Mouse (Mus musculus): ENCODE results near the gene Sfxn3.

The Sfxn3 gene

DNA sequence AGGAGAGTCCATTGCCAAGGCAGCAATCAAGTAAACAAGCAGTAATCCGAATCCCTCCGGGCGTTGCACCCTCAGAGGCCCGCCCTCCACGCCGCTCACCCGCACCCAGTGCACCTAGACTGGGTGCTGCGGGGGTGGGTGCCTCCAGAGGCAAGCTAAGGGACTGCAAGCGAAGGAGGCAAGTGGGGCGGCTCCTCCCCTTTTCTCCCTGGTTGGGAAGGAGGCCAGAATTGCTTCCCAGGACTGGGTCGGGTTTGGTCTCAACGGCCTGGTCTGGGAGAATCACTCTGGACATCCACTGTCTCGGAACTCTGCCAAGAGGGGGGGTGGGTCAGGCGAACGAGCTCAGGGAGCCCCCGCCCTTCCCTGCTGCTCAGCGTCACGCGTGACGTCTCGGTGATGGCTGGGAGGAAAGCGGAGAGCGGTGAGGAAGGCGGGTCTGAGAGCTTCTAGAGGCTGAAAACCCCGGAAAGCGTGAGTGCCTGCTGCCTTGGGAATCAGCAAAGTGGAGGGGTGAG, at the start of gene Sfxn3:
Gene Sfxn3, plus strand, starts transcription at position 87 of the 518 bp plus-strand sequence.
- in situ Hi-C loops (cut with MboI): no loop called here

DNA sequence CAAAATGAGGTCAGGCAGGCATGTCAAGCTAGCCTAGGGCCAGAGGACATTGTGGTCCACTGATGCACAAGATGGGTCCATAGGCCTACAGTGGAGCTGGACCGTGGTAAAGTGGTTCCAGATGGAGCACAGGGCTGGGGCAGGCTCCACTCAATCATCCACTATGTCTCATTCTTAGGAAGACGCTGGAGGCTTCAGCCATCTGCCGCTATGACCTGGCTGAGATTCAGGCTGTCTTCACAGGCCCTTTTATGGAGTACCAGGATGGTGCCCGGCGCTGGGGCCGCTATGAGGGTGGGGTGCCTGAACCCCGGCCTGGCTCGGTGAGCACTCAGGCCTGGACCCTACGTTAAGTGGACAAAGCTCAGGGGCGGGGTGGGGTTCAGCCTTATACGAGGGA, 49.5 kb upstream of the Sfxn3 start:
- in situ Hi-C loops (cut with MboI): no loop called here

DNA sequence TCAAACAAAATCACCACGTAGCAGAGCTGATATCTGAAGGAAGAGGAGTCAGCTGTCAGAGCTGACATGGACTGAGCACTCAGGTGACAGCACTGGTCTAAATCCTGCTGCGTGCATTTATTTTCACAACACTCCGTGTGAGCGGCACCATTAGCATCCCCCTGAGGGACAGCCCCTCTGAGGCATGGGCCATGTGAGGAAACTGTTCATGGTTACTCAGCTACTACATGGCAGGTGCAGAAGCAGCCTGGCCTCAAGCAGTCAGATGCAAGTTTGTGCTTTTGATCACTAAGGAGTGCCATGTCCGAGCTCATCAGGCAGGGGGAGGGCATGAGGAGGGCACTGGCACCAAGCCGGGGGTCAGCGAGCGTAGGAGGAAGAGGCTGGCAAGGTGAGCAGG, 47.7 kb upstream of the Sfxn3 start:
- in situ Hi-C loops (cut with MboI): no loop called here

DNA sequence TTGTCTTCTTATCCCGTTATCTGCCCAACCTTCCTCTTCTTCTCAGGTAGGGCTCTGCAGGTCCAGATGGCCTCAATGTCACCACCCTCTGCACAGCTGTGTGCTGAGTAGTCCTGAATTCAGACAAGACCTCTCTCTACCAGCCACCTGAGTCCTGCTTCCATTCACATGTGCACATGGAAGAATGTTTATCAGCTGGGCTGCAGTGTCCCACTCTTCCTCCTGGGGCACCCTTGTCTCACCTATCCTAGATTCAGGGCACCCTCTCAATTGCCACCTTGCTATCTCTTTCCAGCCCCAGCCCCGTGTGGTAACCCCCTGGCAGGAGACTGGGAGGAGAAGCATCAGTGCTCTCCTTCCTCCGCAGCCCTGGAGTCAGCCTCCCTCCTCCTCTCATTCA, 45.0 kb upstream of the Sfxn3 start:
- in situ Hi-C loops (cut with MboI): no loop called here

DNA sequence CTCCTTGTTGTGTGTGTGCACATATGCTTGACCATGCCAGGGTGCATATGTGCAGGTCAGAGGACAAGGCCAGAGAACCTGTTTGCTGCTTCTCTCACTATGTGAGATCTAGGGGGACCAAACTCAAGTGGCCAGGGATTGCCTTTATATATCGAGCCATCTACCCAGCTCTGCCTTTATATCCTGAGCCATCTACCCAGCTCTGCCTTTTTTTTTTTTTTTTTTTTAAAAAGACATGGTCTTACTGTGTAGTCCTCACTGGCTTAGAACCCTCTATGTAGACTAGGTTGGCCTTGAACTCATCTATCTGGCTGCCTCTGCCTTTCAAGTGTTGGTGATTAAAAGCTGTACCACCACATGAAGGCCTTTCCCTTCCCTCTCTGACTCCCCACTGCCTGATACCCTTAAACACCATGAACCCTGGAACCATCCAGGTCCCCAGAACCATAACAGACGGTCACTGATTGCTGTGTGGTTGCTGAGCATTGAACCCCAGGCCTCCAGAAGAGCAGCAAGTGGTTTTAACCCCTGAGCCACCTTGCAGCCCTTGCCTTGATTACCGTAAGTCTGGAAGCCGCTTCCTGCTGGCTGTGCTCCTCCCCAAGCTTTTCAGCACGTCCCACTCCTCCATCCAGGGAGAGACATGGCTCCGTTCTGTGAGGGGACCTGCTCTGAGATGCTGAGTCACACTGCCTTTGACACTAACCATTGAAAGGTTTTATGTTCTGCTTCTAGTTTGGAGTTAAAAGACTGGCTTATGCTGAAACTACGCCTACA, 43.4 kb upstream of the Sfxn3 start:
- in situ Hi-C loops (cut with MboI): no loop called here

DNA sequence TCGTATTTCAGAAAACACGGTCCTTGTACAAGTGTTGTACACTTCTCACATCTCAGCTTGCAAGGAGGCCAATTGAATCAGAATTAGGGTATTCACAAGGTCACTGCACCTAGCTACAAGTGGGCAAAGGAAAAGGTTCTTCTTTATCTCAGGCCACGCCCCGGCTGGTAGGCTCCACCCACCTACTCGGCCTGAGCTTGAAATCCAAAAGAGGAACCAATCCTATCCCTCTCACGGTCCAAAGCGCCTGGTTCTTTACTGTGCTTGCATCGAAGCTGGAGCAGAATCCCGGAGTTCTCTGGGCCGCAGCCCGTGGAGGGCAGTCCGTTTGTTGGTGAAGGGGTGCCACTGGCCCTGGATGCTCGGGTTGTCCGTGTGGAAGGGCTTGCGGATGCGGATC, 41.9 kb upstream of the Sfxn3 start, which contains the start of gene Twnk:
Gene Twnk, plus strand, starts transcription at position 220 of the 400 bp plus-strand sequence.
- in situ Hi-C loops (cut with MboI): no loop called here

DNA sequence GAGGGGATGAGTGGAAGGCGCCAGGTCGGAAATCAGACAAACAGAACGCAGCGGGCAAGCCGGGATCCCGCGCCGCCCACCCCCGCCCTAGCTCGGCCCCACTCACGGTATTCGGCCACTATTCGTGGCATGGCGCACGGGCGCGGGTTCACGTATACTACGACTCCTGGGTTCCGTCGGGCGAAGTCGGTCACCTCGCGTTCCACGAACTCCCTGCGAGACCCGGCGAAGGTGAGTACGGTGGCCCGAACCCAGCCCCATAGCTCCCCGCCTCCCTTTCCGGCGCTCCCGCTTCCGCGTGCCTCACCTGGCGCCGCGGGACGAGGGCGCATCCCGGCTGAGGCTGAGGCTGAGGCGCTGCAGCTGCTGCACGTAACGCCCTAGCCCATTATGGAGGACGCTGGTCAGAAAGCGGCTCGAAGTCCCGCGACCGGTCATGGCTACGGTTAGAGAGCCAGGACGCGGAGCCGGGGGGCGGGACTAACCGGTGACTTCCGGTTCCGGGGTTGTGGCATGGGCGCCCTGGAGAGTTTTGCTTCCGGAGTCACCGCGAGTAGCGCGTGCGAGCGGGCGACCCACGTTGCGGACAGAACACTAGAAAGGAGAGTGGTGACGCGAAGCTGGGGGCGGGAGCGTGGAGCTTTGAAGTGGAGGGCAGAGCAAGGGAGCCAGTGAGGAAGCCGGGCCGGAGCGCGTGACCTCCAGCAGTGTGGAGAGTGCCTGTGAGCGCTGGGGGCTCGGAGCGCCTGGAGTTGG, 41.2 kb upstream of the Sfxn3 start, which contains the start of gene Mrpl43:
Gene Mrpl43, minus strand, starts transcription at position 486 of the 756 bp plus-strand sequence.
- in situ Hi-C loops (cut with MboI): no loop called here

DNA sequence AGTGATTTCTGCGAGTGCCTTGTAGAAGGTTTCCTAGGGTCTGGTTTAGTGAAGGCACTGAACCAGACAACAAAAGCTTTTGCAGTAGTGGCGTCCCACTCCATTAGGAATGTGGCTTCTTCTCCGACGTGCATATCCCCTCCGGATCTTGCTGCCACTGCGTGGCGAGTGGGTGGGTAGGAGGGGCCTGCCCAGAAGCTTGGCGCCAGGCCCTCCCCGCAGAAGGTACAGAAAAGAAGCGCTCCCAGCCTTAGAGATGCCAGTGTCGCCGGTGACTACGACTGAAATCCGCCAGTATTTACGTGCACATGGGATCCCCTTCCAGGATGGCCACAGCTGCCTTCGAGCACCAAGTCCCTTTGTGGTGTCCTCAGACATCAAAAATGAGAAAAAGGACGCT, 40.3 kb upstream of the Sfxn3 start:
- in situ Hi-C loops (cut with MboI): no loop called here

DNA sequence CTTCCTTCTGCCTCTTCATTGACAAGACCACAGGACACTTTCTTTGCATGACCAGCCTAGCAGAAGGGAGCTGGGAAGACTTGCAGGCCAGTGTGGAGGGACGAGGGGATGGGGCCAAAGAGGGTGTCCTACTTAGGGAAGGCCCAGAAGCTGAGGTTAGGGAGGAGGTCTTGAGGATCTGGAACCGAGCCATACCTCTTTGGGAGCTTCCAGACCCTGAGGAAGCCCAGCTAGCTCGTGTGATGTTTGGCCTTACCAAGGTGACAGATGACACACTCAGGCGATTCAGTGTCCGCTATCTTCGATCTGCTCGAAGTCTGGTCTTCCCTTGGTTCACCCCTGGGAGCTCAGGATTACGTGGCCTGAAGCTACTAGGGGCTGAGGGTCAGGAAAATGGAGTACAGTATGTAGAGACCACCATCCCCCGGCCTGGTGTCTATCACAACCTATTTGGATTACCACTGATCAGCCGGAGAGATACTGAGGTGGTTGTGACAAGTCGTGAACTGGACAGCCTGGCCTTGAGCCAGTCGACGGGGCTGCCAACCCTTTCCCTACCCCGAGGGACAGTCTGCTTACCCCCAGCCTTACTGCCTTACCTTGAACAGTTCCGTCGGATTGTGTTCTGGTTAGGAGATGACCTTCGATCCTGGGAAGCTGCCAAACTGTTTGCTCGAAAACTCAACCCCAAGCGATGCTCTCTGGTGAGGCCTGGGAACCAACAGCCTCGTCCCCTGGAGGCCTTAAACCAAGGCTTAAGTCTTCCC, 39.7 kb upstream of the Sfxn3 start:
- in situ Hi-C loops (cut with MboI): no loop called here

DNA sequence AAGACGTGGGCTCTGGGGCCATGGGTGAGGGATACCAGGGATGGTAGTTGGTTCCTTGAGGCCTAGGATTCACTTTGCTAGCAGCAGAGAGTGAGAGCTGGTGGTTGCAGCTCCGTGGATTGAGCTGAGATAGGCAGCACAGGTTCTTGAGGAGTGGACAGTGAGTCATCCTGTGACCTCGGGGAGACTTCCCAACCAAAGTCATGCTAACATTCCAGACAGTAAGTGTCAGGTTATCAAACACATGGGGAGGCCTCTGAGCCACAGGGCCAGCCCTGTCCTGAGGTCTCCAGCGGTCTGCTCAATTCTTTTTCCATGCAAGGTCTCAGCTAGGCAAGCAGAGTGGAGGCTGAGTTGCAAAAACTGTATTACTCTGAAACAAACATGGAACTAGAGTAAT, 36.7 kb upstream of the Sfxn3 start:
- in situ Hi-C loops (cut with MboI): no loop called here

DNA sequence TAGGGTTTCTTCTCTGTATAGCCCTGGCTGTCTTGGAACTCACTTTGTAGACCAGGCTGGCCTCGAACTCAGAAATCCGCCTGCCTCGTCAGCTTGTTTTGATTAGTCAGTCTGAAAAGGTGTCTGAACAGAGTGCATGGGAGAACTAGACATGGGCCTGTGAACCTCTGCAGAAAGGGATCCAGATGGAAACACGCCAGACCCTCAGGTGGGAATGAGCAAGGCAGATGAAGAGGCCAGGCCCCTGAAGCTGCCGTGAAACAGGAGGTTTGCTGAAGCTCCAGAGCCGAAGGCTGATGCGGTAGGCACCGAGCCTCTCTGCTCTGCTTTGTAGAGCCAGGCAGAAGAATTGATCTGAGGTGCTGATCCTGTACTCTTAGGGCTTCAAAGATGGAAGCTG, 35.1 kb upstream of the Sfxn3 start:
- in situ Hi-C loops (cut with MboI): no loop called here

DNA sequence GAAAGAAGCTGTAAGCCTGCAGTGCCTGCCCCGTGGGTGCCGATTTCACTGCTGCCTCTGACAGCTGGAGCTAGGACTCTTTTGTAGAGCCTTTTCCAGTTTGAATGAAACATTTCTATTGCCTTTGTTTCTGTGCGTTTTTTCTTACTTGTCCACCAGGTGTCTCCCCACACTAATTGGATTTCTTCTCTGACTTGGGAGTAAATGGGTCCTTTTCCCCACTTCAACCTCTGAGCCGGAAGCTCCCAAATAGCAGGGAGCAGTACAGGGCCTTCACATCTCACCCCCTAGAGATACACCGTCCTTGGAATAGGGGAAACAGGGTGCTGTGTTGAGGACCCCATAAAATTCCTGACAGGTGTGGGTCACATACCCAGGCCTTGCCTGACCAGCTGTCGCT, 34.7 kb upstream of the Sfxn3 start:
- in situ Hi-C loops (cut with MboI): no loop called here

DNA sequence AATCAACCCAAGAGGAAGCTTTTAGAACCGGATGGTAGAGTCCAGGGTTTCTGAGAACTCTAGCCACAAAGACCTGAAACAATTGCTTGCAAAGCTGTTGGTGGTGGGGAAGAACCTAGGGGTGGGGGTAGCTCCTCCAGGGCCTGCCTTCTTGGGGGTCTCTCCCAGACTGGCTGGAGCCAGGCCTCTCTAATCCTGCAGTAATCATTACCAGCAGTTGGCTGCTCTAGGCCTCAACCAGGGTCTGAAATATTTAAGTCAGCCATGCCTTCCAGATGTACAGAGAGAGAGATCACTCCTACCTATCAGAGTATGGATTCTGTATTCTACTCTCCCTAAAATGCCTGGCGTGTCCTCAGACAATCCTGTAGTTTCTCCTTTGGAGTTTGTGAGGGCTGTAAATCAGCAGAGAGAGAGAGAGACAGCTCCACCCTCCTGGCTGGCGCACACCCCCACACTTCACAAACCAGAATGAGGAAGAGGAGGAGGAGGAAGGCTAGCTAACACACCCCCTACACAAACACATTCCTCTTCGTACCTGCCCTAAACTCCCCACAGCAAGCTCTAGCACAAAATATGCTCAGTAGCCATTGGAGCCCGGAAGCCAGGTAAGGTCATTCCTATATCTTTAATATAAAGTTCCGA, 33.6 kb upstream of the Sfxn3 start:
- in situ Hi-C loops (cut with MboI): no loop called here

DNA sequence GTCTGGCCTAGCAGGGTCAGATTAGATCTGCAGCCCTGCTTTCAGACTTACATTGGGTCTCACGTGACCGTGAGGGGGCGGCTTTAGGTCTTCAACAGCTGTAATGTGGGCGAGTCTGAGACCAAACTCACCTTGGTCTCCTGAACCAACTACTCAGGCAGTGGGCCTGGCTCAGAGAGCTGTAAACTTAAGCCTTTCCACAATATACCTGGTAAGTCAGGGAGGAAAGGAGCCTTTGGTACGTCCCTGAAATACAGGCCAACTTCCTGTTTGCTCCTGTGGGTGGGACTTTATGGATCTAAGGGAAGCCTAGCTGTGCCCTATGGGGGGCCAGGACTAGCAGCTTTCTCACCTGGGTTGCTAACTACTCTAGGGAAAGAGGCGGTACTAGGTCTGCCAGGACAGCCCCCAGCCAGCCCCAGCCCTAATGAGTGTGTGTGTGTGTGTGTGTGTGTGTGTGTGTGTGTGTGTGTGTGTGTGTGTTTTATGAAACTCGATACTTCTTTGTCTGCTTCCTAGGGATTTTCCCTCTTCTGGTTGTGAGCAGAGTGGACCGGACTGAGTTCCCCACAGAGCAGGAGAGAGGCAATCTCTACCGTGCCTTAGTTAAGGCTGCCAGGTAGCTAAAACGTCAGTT, 32.9 kb upstream of the Sfxn3 start, which contains the start of gene Lzts2:
Gene Lzts2, plus strand, starts transcription at position 80 of the 637 bp plus-strand sequence.
- in situ Hi-C loops (cut with MboI): no loop called here

DNA sequence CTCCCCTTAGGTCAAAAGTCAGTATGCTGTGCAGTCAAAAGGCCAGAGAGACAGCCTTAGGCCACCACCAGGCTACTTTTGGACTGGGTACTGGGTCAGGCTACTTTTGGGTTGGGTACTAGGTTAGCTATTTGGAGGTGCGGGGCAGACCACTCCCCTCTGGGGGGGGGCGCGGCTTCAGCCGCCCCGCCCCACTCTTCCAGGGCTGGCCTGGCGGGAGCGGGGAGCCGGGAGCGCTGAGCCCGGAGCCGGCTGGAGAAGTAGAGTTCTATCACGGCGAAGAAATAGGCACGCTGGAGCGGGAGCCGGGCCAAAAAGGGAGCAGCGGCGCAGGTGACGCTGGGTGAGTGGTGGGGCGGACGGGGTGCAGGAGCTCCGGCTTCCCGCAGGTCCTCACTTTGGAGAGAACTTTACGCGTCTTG, 32.3 kb upstream of the Sfxn3 start:
- in situ Hi-C loops (cut with MboI): no loop called here

DNA sequence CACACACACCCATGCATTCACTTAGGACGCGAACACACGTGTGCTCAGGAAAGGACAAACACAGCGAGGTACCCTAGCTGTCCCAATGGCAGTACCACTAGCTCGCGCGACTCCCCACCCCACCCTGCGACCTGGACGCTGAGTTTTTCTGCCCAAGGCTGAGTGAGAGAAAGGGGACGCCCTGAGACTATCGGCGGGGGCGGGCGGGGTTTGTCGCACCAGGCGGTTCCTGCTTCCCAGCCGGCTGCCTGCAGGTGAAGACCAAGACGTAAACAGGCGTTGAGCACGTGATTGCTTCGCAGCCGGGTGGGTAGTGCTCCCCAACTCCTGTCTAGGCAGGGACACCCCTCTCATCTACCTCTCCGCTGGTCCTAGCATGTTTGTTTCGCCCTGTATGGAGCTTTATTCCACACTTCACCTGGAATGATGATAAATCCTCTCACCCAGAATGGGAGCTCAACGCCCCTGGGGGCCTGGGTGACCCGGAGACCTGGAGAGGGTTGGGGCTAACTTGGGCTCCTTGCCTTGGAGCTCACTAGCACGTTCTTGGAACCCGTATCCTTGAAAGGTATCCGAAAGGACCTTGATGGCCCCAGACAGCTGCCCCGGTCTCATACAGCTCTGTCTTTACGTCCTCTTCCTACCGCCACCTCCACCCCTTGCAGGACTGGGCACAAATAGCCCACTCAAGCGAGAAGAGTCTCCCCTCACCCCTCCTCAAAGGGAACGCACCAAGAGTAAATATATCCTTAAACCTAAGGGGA, 31.6 kb upstream of the Sfxn3 start:
- in situ Hi-C loops (cut with MboI): no loop called here

DNA sequence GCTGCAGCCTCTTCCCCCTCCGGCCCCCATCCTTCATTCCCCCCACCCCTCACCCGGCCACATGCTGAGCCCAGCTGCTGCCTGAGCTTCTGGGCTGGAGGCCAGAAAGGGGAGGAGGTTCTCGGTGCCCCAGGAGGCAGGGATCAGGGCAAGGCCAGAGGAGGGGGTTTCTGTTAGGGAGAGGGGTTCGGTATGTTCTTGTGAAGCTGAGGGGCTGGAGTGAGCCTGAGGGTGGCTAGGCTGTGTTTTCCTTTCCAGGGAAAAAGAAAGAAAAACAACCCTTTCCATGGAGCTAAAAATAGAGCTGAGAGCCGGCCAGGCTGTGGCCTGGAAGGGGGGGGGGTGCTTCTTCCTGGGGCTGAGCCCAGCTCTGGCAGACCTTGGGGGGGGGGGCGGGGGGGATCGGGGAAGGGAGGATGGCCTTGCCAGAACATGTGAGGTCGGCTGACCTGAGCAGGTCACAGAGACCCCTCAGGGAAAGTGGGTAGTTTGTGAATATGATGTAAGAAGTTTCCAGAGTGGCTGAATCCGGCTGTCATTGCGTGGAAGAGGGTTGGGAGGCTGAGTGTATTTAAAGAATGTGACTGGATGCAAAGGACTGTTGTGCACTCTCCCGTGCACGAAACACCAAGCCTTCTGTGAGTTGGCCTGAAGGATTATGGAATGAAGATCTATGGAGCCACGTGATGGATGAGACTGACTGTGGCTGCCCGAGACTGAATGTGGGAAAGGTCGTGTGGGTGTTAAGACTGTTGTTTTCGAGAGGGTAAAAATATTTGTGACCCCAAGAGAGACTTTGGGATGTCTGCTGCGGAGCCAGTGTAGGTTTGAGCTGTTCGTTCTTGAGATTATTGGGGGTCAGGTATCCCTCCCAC, 30.7 kb upstream of the Sfxn3 start:
- in situ Hi-C loops (cut with MboI): no loop called here

DNA sequence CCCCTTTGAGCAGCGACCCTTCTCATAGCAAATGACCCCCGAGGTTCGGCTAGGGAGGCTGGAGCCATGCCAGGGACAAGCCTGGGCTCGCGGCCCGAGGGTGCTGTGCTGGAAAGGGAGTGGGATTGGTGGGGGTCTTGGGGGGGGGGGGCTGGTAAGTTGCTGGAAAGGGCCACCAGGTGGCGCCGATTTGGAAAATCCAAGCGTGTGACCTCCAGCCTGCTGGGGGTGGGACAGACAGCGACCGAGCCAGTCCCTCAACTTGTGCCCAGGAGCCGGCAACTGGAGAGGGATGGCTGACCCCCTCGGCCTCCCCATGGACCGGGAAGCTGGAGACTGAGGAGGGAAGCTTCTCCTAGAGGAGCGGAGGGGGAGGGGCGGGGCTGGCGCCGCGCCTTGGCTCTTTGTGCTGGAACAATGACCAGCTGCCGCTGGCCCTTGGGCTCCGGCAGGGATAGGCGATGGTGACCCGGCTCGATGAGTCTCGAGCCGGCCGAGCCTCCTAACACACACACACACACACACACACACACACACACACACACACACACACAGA, 30.0 kb upstream of the Sfxn3 start:
- in situ Hi-C loops (cut with MboI): no loop called here

DNA sequence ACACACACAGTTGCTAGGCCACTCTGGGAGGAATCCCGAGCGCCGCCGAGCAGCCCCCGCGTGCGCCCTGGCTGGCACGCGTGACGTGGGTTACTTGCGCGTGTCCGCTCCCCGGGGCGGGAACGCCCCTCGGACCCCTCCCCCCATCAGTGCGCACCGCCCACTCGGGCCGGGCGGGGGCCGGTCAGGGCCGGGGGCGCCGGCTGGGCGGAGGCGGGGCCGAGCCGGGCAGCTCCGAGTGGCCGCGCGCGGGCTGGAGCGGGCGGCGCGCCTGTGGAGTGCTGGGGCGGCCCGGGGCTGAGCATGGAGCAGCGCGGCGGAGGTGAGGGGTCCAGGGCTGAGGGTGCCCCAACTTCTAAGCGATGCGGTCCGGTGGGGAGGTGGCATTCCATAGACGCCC, 29.4 kb upstream of the Sfxn3 start:
- in situ Hi-C loops (cut with MboI): no loop called here
